Mouse (Mus musculus) cerebellum, postnatal 4 days (tissue): Measurements from ENCODE around the gene Sirt7.
A peak's percentile ranks its signal among the peaks of the same experiment; 100 is the strongest.

ENCODE experiments used
- DNase-seq, 2 experiments: peaks; one replicate each; pipeline ENCODE4 v3.0.0; 2022; ENCODE audit warnings: low spot score in 2 of 2, mixed read lengths in 1 of 2

The Sirt7 gene

DNA sequence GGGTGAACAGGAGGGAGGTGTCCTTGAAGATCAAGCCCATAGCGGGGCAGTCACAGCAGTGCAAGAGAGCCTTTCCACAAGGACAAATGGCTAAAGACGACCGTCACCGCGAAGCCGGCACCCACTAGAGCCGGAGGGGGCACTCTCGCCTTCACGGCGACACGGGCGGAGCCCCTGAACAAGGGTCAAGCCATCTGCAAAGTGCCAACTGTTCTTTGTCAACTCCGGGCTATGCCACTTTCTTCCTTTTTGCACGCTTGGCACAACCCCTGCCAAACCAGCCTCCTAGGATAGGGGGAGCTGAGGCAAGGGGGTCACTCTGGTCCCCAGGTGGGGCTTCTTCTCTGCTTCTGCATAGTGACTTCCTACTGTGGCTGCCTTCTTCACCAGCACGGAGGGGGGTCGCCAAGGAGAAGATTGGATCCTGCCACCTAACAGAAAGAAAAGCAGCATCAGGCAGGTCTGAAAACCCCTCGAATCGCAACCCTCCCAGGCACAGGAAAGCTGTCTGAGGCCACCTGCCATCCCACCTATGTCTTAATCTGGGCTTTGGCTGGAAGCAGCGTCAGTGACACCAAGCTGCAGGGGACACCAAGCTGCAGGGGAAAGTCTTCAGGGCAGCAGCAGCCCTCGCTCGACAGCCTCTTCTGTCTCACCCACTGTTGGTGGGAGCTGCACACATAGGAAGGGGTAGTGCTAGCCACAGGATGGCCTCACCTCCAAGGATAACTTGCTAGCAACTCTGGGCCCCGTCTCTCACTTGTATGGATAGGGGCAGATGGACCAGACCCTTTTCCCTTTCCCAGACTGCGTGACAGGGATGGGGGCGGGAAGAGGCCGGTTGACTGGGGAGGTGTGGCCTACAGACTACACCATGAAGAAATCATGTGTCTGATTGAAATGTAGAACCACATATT, 6.2 kb downstream of the Sirt7 start:
- no peak for DNase-seq

DNA sequence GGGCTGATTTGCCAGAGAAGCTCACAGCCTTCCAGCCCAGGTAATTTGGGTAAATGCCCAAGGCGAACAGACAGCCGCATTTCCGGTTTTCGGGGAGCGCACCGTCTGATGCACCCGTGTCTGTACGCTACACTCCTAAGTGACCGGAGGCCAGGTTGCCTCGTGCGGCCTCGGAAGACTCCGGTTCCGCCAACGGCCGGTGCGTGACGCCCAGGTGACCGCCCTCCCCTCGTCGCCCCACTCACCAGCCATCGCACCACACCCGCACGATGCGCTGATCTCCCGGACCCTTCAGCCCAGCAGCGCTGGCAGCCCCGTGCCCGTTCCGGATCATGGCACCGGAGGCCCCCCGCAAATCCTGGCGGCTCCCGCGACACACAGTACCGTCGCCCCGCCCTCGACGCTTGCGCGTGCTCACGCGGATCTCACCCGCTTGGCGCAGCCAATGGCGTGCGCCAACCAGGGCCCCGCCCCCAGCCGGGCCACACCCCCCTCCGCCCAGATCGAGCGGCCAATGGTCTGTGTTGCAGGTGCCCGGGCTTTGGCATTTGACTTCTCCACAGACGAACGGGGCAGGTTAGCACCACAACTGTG, 7.4 kb downstream of the Sirt7 start, which contains the start of gene Pcyt2:
Gene Pcyt2 (minus strand): TSS at position 418 of the 594 bp plus-strand sequence.
- peak; percentile 83 to 91 for DNase-seq

DNA sequence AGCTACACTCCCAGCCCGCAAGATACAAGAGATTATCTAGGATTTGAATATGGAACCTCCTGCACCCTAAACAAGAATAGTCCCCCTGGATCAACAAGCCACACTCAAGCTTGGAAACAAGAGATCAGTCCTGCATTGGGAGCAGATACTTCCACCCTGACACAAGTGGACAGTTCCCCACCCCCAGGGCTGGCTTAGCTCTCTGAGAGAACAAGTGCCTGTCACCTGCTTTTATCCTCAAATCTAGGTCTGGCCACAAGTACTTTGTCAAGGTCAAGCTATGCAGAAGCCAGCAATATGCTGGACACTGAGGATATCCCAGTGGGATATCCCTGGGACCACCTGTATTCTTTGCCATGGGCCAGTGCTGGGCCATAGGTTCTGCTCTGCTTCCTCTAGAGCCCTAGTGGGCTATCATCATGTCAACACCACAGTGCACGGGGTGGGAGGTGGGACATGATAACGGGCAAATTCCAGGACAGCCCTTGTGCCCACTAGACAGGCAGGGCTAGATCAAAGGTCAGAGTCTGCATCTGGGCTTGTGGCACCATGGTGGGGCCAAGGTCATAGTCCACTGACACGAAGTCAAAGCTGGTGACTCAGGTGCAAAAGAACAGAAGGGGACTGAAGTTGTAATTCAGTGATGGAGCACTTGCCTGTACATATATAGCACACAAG, 8.3 kb downstream of the Sirt7 start:
- DNase-seq, result no peak

DNA sequence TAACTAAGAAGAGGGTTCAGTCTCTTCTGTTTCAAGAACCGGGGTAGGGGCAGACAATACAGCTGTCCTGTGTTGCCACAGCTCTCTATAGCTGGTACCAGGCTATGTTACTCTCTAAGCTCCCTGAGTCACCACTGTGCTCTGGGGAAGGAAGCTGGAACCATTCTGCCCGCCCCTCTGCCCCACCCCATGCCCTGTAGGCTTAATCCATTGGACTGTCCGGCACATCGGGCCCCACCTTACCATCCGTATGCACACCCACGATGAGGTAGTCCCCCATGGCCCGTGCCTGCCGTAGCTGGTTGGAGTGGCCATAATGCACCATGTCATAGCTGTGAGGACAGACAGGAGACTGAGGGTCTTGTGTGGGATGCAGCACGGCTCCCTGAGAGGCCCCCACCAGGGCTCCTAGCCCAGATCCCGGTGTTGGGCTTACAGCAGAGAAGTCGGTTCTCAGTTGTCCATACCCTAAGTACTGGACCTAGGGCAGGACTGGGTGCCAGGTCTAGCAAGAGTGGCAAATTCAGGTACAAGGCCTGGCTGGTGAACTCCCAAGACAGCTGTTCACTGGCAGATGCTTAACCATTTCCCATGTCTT, 9.3 kb downstream of the Sirt7 start:
- DNase-seq, result no peak

DNA sequence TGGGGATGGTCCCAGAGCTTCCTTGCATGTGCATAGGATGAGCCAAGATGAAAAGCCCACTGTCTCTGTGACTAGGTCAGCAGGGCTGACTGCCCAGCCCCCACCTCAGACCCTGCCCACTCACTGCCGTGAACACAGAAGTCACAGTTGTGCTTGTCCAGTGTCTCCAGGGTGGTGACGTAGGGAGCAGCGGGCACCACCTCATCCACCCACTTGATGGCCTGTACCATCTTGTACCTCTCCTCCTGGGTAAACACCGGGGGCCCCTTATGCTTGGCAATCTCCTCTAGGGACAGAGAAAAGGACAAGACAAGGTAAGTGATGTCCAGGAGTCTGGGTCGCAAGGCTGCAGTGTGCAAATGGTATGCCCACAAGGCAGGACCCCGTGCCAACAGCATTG, 9.9 kb downstream of the Sirt7 start:
- DNase-seq, result no peak

DNA sequence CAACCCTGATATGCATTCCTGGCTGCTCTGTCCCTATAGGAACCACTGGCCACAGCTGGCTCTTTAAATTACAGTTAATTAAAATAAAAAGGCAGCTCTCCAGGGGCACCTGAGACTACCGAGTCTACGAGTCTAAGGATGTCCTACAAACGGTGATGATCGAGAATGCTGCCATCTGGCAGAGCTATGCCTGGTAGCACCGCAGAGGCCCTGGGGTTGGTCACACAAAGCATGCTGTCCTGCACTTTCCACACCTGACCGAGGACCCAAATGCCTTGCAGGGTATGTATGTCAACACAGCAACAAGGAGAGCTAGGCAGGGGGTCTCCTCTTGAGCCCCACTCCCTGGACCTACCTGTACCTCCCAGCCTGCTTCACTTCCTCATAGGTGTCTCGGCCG, 11.1 kb downstream of the Sirt7 start:
- DNase-seq, result no peak

DNA sequence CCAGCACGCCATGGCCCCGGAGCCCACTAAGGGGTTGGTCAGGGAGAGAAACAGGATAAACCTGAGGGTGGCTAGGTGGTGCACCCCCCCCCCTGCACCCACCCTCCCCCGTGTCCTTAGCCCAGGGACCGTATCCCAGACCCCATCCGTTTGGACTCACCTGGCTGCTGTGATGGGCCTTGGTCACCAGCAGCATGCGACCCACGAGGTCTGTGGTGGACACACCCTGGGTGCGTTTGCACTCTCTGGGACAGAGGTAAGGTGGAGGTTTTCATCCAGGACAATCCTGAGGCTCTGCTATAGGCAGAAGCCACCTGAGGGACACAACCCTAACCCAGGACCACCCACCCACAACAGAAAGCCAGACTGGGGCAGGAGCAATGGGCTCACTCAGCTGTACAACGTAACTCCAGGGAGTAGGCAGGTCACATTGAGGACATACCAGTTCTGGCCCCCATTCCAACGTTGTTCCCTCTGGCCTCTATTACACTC, 11.5 kb downstream of the Sirt7 start:
- no peak for DNase-seq

DNA sequence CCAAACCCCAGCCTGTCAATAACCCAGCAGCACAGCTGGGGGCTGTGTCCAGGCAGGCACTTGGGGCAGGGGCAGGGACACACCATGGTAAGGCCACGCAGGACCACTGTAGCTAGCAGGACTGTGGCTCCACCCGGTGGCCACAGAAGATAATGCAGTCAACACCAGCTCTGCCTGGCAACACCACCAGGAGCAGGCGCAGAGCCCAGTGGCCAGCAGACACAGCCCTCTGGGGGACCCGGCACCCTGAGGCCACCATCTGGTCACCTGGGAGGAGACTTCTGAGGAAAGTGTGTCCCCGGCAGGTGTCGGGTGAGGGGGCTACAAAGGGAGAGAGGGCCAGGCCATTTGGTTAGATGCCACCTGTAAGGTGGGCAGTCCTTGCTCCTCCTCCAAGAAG, 12.3 kb downstream of the Sirt7 start:
- DNase-seq, result peak; percentile 65 to 86

DNA sequence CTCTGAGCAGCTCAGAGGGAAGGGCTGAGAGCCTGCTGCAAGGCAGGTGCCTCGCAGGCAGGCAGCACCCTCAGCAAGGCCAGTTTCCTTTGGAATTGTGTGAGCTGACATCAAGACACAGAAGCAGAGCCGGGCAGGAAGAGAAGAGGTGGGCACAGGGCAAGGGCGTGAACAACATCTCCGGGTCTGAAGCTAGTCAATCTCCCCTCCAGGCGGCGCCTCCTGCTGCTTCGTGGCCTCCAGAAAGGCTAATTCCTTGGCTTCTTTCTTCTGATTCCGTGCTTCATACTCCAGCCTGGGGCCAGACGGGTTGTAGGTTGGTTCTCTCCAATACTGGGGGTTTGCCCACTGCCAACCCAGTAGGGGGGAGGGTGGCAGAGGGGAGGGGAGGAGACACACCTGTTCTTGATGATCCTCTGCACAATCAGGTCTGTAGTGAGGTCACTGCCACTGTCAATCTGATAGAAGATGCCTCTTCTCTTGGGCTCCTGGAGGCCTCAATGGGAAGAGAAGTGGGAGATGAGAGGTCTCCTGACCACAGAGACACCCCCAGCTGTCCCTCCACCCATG, 14.5 kb downstream of the Sirt7 start:
- DNase-seq, result no peak

DNA sequence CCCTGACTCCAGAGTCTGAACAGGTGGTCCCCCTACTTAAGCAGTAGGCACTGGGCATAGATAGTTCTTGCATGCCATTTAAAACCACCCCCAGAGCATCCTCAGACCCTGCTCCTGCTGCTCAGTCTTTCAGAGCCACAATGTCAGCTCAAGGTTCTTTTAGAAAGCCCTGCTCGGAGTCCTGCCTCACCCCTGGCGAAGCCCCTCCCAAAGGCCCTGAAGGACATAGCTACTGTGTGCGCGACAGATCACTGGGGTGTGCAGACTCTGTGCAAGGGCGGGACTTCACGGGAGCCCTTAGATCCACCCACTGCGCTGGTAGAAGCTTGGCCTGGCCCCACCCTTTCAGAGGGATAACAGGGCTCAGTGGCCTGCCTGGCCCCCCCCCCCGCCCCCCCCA, 15.8 kb downstream of the Sirt7 start:
- no peak for DNase-seq

DNA sequence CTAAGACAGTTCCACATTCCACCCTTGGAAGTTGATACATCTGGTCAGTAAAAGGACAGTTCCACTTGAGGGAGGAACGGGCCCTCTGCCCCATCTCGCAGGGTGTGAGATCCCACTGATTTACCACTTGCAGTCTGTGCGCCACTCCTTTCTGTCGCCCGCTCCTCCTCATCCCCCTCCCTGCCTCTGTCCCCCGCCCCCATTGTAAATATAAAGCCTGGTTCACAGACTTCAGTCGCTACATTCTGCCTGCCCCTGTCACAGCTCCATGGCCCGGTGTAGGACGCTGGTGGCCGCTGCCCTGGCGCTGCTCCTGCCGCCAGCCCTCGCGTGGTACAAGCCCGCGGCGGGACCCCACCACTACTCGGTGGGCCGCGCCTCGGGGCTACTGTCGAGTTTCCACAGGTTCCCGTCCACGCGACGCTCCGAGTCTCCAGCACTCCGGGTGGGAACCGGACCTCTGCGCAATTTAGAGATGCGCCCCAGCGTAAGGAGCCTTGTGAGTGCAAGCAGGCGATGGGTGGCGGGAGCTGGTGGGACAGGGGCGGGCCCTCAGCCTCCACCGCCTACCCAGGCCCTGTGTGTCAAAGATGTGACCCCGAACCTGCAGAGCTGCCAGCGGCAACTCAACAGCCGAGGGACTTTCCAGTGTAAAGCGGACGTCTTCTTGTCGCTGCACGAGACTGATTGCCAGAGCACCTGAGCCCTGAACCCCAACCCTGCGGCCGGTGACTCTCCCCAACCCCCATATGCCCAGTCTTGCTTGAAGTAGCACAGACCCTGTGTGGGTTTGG, 16.6 kb downstream of the Sirt7 start, which contains the start of gene Npb:
Gene Npb (plus strand): TSS at position 237 of the 794 bp plus-strand sequence.
- no peak for DNase-seq

DNA sequence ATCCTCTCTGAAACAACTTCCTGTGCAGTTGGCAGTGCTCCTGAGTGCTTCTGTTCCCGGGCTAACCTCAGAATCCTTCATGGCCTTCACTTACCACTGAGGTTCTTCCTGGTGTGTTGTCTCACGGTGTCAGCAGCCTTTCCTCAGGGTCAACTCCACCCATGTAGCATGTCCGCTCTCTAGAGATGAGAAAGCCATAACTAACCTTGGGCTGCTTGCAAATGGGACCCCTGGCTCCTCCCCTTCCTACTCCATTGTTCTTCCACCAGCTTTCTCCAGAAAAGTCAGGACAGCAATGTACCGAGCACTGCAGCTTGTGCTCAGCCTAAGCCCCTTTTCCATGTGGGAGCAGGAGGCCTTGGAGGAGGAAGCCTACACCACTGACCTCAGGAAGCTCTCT, 18.3 kb downstream of the Sirt7 start:
- no peak for DNase-seq

DNA sequence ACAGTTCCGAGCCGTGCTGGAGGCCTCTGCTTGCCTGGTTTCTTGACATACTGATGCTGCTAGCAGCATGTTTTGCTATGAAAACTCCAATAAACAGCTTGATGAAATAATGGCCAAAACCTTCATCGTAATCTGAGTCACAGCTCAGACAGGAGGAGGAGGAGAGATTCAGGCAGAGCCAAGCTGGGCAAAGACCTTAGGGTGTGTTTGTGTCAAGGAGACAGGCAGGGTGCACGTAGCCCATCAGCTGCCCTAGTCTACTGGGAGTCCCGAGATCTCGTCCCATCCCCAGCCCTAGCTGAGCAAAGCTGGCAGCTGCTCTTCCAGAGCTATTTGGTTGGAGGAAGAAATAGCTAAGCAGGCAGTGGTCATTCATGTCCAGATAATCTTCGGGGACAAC, 19.4 kb downstream of the Sirt7 start:
- DNase-seq, result no peak

DNA sequence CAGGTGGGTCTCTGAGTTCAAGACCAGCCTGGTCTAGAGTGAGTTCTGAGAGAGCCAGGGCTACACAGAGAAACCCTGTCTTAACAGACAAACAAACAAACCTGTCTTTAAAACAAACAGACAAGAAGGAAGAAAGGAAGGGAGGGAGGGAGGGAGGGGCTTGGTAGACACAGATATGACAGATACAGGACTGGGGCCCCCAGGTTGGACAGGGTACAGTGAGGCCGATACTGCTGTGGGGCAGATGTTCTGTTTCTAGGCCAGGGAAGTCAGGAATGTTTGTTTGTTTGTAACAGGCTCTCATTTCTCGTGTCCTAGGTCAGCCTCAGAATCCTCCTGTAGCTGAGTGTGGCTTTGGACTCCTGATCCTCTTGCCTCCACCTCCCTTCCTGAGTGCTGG, 21.5 kb downstream of the Sirt7 start:
- no peak for DNase-seq

DNA sequence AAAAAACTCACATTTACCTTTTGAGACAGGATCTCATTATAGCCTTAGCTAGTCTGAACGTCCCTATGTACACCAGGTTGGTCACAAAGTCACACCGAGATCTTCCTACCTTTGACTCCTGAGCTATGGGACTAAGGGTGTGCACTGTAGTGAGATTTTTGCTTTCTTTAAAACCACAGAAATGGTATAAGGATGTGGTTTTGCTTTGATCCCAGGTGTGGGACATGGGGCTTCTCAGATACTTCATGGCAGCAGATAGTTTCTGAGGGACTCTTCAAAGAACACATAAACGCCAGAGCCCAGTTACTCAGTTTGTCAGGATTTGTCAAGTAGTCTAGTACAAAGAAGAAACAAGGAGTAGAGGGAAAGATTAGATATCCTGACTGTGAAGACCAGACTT, 24.3 kb downstream of the Sirt7 start:
- DNase-seq, result no peak

DNA sequence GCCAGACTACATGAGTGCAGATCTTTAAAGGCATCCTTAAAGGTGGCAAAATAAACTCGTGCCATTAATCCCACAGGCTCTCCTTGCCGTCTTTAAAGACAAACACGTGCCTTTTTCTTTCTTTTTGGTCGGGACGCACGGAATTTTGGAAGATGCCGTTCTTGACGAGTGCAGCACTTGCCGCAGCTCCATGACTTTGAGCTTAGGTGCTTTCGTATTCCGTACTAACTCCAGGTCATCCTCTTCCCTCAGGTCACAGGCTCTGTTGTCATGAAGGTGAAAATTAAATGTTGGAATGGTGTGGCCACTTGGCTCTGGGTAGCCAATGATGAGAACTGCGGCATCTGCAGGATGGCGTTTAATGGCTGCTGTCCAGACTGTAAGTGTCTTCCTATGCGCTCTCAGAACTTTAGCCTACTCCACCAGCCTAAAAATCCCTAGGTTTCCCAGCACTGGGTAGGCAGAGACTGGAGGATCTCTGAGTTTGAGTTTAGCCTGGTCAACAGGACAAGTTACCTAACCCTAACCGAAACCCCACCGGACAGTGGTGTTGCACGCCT, 26.0 kb downstream of the Sirt7 start:
- no peak for DNase-seq

DNA sequence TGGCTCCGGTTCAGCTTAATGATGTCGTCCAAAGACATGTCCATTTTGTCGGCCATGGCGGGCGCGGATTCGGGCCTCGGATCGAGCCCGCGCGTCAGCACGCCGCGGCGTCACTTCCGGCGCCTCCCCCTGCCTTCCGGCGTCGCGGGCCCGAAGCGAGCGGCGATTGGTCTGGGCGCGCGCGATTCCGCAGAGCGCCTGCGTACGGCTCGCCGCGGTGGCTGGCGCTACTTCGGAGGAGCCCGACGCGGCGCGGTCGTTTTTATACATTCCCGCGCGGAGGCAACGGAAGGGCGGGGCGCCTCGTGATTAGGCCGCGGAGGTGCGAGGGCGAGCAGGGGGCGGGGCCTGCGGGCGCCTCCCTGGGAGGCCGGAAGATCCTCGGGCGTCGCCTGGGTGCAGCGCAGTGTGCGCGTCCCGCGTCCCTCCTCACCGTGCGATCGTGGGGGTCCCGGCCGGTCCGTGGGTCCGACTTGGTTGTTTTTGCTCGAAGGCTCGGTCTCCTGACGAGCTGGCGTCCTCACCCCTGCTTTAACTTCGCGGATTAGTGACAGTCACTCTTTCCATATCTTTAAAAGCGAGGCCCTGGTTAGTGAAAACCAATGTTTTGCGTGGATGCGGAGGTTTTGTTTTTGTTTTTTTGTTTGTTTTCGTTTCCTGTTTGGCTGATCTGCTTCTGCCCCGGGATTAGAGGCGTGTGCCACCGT, 26.6 kb downstream of the Sirt7 start, which contains the start of the genes Alyref and Anapc11:
Gene Alyref (minus strand): TSS at position 83 of the 707 bp plus-strand sequence.
Gene Anapc11 (plus strand): TSS at position 139 of the 707 bp plus-strand sequence.
- peak; percentile 82 to 94 for DNase-seq

DNA sequence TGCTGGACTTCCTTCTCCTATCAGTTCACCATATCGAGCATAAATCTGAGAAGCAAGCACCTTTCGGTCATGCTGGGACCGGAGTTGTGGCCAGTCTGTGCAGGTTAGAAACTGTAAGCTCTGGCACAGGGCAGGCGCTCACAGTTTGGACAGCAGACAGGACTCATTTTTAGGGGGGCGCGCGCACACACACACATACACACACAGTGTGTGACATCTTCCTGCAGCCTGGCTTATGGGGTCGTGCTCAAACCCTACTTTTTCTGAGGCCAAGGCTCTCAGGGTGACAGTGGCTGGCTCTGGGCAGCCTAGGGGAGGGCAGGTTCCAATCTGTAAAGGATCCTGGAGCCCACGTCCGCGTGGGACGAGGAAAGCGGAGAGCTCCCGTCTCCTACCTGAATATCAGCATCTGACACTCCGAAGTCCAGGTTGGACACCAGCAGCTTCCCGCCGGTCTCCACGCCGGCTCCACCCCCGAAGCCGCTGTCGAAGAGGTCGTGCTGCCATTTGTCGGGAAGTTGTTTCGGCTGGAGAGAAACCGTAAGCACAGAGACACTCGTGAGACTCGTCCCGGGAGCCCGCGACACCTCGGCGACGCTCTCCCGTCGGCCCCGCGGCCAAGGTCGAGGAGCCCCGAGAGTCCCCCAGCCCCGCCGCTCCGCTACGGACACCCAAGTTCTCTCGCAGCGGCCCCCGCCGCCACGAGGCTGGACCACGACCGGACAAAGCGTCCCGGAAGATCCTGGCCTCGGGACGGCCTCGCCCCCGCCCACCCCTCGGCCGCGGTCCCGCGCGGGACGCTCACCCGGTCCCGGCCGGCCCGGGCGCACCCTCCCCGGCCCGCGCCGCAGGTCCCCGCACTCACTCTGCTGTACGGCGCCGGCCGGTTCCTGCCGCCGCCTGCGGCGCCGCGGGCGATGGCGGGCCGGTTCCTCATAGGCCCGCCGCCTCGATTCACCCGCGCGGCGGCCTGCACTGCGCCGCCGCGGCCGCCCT, 27.5 kb downstream of the Sirt7 start:
- DNase-seq, result peak in 1 of 2 experiments; percentile 27
